Mouse (Mus musculus) CH12.LX (cell line): ENCODE measurements around the gene Ttc3. TPM values are rescaled to one million over a fixed set of nuclear protein-coding genes. Genes with fewer than 3 reads are reported as not detected.
A peak's percentile ranks its signal among the peaks of the same experiment; 100 is the strongest.

Experiments
- DNase-seq: peaks from one replicate; pipeline ENCODE4 v3.0.0-alpha.2; 2013; ENCODE audit errors: extremely low read depth
- H3K27ac ChIP-seq: 2 replicates; pipeline ENCODE4 v1.5.1; 2012; ENCODE audit warnings: low read depth, mild to moderate bottlenecking, control low read depth, moderate library complexity; ENCODE audit not compliant: insufficient read depth
- H3K27me3 ChIP-seq: replicated peaks from 2 replicates; pipeline ENCODE3; 2012; ENCODE audit warnings: inconsistent platforms
- H3K36me3 ChIP-seq, 2 experiments: replicated peaks in 1 of 2; 2 replicates each; pipeline versions ENCODE3 to v1.6.1; 2012; ENCODE audit warnings: inconsistent platforms in 1 of 2, low read length in 1 of 2, mild to moderate bottlenecking in 1 of 2, mixed read lengths in 1 of 2, moderate library complexity in 1 of 2; ENCODE audit not compliant: control insufficient read depth in 1 of 2, insufficient read depth in 1 of 2
- H3K4me1 ChIP-seq, 2 experiments: 2 replicates each; pipeline ENCODE4 v1.6.1; 2012; ENCODE audit warnings: inconsistent platforms in 1 of 2, moderate library complexity in 1 of 2; ENCODE audit not compliant: insufficient read depth in 2 of 2, control insufficient read depth in 1 of 2
- H3K4me2 ChIP-seq: 2 replicates; pipeline ENCODE4 v1.6.1; 2012; ENCODE audit warnings: low read depth, mild to moderate bottlenecking, control low read depth; ENCODE audit not compliant: poor library complexity, insufficient read depth, severe bottlenecking
- H3K4me3 ChIP-seq, 3 experiments: fragments of 150-350 bp in 1 of 3; sonication (generic) in 1 of 3; replicated peaks in 1 of 3; 2 replicates each; pipeline versions ENCODE3 to v1.5.1; 2011 to 2012; ENCODE audit warnings: low read depth in 2 of 3, low read length in 2 of 3, mild to moderate bottlenecking in 2 of 3, moderate library complexity in 2 of 3, control low read depth in 1 of 3, improper control_type of control experiment in 1 of 3, inconsistent platforms in 1 of 3, mixed read lengths in 1 of 3; ENCODE audit not compliant: poor library complexity in 1 of 3
- H3K79me2 ChIP-seq: replicated peaks from 2 replicates; pipeline ENCODE4 v1.6.1; 2012; ENCODE audit warnings: mild to moderate bottlenecking, moderate library complexity; ENCODE audit not compliant: control insufficient read depth, poor library complexity, insufficient read depth, severe bottlenecking; ENCODE audit errors: extremely low read depth
- H3K9ac ChIP-seq: 2 replicates; pipeline ENCODE4 v1.6.1; 2012; ENCODE audit warnings: low read depth, mild to moderate bottlenecking, control low read depth, moderate library complexity; ENCODE audit not compliant: insufficient read depth
- H3K9me3 ChIP-seq: replicated peaks from 2 replicates; pipeline ENCODE3; 2012; ENCODE audit warnings: low read length, inconsistent platforms, mixed read lengths
- BHLHE40 ChIP-seq: IDR thresholded peaks from 2 replicates; pipeline ENCODE4 v1.6.1; 2011; ENCODE audit warnings: mild to moderate bottlenecking, low read depth, low read length, improper control_type of control experiment
- CTCF ChIP-seq, 2 experiments: IDR thresholded peaks in 1 of 2; conservative IDR thresholded peaks in 1 of 2; 2 replicates each; pipeline ENCODE4 v1.5.1; 2011 to 2012; ENCODE audit warnings: low read depth in 2 of 2, low read length in 2 of 2, improper control_type of control experiment in 1 of 2, inconsistent platforms in 1 of 2, mild to moderate bottlenecking in 1 of 2, moderate library complexity in 1 of 2
- ELF1 ChIP-seq: IDR thresholded peaks from 2 replicates; pipeline ENCODE4 v1.6.1; 2014; ENCODE audit warnings: low read depth, mild to moderate bottlenecking, inconsistent platforms, low read length, improper control_type of control experiment
- EP300 ChIP-seq: IDR thresholded peaks from 2 replicates; pipeline ENCODE4 v1.6.1; 2011; ENCODE audit warnings: low read length, improper control_type of control experiment
- ETS1 ChIP-seq: conservative IDR thresholded peaks from 2 replicates; pipeline ENCODE4 v1.6.1; 2012; ENCODE audit warnings: low read depth, mild to moderate bottlenecking, inconsistent platforms, low read length, improper control_type of control experiment, moderate library complexity
- GABPA ChIP-seq: IDR thresholded peaks from 2 replicates; pipeline ENCODE4 v1.6.1; 2012; ENCODE audit warnings: low read depth, low read length, improper control_type of control experiment, inconsistent platforms; ENCODE audit not compliant: insufficient replicate concordance
- IRF4 ChIP-seq: IDR thresholded peaks from 2 replicates; pipeline ENCODE4 v1.6.1; 2014; ENCODE audit warnings: low read depth, mild to moderate bottlenecking, inconsistent platforms, low read length, improper control_type of control experiment
- JUN ChIP-seq: IDR thresholded peaks from 2 replicates; pipeline ENCODE4 v1.6.1; 2011; ENCODE audit warnings: low read depth, mild to moderate bottlenecking, low read length, improper control_type of control experiment, moderate library complexity; ENCODE audit not compliant: insufficient read depth
- KAT2A ChIP-seq: IDR thresholded peaks from 2 replicates; pipeline ENCODE4 v1.6.1; 2012; ENCODE audit warnings: low read length, improper control_type of control experiment, inconsistent platforms; ENCODE audit not compliant: insufficient replicate concordance
- MAFK ChIP-seq: IDR thresholded peaks from 2 replicates; pipeline ENCODE4 v1.6.1; 2011; ENCODE audit warnings: low read length, improper control_type of control experiment; ENCODE audit not compliant: insufficient replicate concordance
- MAX ChIP-seq: IDR thresholded peaks from 2 replicates; pipeline ENCODE4 v1.6.1; 2011; ENCODE audit warnings: low read length, improper control_type of control experiment
- MAZ ChIP-seq: IDR thresholded peaks from 2 replicates; pipeline ENCODE4 v1.6.1; 2012; ENCODE audit warnings: low read depth, mild to moderate bottlenecking, inconsistent platforms, low read length, improper control_type of control experiment, moderate library complexity
- MYC ChIP-seq: IDR thresholded peaks from 2 replicates; pipeline ENCODE4 v1.6.1; 2011; ENCODE audit warnings: low read depth, mild to moderate bottlenecking, improper control_type of control experiment, low read length
- NELFE ChIP-seq: IDR thresholded peaks from 2 replicates; pipeline ENCODE4 v1.6.1; 2011; ENCODE audit warnings: low read depth, low read length, improper control_type of control experiment
- NRF1 ChIP-seq: IDR thresholded peaks from 2 replicates; pipeline ENCODE4 v1.6.1; 2014; ENCODE audit warnings: low read depth, mild to moderate bottlenecking, inconsistent platforms, low read length, improper control_type of control experiment, moderate library complexity
- PAX5 ChIP-seq: IDR thresholded peaks from 2 replicates; pipeline ENCODE4 v1.6.1; 2012; ENCODE audit warnings: low read length, inconsistent platforms, mixed read lengths
- POLR2A ChIP-seq: IDR thresholded peaks from 2 replicates; pipeline ENCODE4 v1.6.1; 2011; ENCODE audit warnings: low read depth, mild to moderate bottlenecking, improper control_type of control experiment, low read length
- POLR2AphosphoS2 ChIP-seq: IDR thresholded peaks from 2 replicates; pipeline ENCODE4 v1.6.1; 2011; ENCODE audit warnings: low read depth, low read length, improper control_type of control experiment
- RAD21 ChIP-seq: IDR thresholded peaks from 2 replicates; pipeline ENCODE4 v1.6.1; 2011; ENCODE audit warnings: low read depth, mild to moderate bottlenecking, low read length, improper control_type of control experiment, moderate library complexity
- SIN3A ChIP-seq: IDR thresholded peaks from 2 replicates; pipeline ENCODE4 v1.6.1; 2012; ENCODE audit warnings: low read length, improper control_type of control experiment, inconsistent platforms
- SMC3 ChIP-seq: IDR thresholded peaks from 2 replicates; pipeline ENCODE4 v1.6.1; 2011; ENCODE audit warnings: low read depth, low read length, improper control_type of control experiment
- TBP ChIP-seq: conservative IDR thresholded peaks from 2 replicates; pipeline ENCODE4 v1.6.1; 2011; ENCODE audit warnings: low read depth, low read length, improper control_type of control experiment
- TCF12 ChIP-seq: IDR thresholded peaks from 2 replicates; pipeline ENCODE4 v1.6.1; 2014; ENCODE audit warnings: low read depth, mild to moderate bottlenecking, inconsistent platforms, low read length, improper control_type of control experiment
- ZC3H11A ChIP-seq: IDR thresholded peaks from 2 replicates; pipeline ENCODE4 v1.6.1; 2012; ENCODE audit warnings: low read depth, mild to moderate bottlenecking, inconsistent platforms, low read length, improper control_type of control experiment
- ZKSCAN1 ChIP-seq: IDR thresholded peaks from 2 replicates; pipeline ENCODE4 v1.6.1; 2012; ENCODE audit warnings: low read depth, inconsistent platforms, low read length, improper control_type of control experiment, borderline replicate concordance
- dilution Hi-C: fragments of 300-500 bp; cut with MboI; formaldehyde crosslinking; loops from 2 replicates; pipeline ENCODE4 v1.14.3; 2020; ENCODE audit warnings: low sequenced_read_pairs; ENCODE audit not compliant: extremely low pct_unique_long_range_greater_than_20kb, extremely low pct_ligation_motif_present
- in situ Hi-C: fragments of 300-500 bp; cut with MboI; formaldehyde crosslinking; loops from 3 replicates; pipeline ENCODE4 v1.14.3; 2019; ENCODE audit warnings: low sequenced_read_pairs, low pct_ligation_motif_present, low pct_unique_long_range_greater_than_20kb, mixed read lengths
- polyA plus RNA-seq: library from polyadenylated mRNA; unstranded; fragments of >175 nt; gene quantifications from 2 replicates; pipeline ENCODE4 v1.2.1, GENCODE M21; 2012; ENCODE audit warnings: low read depth; ENCODE audit not compliant: insufficient read length
- total RNA-seq, 2 experiments: library from RNA; depleted of rRNA; stranded (reverse); fragments of 300-350 nt in 1 of 2; fragments of >200 nt in 1 of 2; gene quantifications; 2 replicates each; pipeline ENCODE4 v1.2.3; 2012 to 2014

The Ttc3 gene
- total and polyA plus RNA-seq, 3 experiments: 59.0 to 74.5 (median 73.4) TPM

DNA sequence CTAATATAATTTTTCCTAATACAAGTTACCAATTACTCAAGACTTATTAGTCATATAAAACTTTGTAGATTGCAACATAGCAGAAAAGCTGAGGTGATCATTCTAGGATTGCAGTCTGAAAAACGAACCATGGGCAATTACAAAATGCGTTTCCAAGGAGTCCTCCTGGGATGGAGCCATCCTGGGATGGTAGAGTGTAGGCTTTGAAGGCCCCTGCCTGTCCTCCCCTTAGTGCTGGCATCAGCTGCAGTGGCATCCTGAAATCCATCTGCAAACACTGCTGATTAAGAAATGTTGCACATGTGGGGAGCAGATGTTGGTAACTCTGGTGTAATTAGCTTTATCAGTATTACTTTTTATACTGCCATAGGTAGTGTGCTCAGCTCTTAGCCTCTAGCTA lies 70.9 kb downstream of the Ttc3 start:
- TF ChIP-seq MAZ (no peak), TBP (no peak), NELFE (no peak), ZC3H11A (no peak), NRF1 (no peak), POLR2AphosphoS2 (no peak), JUN (no peak), PAX5 (no peak)
- TF ChIP-seq, all 38 proteins: peak for 0
- in situ Hi-C loops: no loop called here
- Histone ChIP-seq H3K4me3 (no peak overlapping the region), H3K4me1 (no peaks in the 10 kb centered on the region), H3K9me3 (no peaks in the 10 kb centered on the region), H3K27me3 (no peaks in the 10 kb centered on the region), H3K79me2 (no peaks in the 10 kb centered on the region), H3K9ac (no peak overlapping the region), H3K4me2 (no peak overlapping the region), H3K27ac (no peak overlapping the region), H3K36me3 (peaks cover 55 to 82% of the 10 kb centered on the region in 2 experiments)
- dilution Hi-C loops: no loop called here
- no peak for DNase-seq

- H3K27ac ChIP-seq: no peak overlapping the region
- dilution Hi-C loops: no loop called here
- in situ Hi-C loops: no loop called here
- H3K9me3 ChIP-seq: no peaks in the 10 kb centered on the region
- DNase-seq: peak; percentile 42
- peaks cover 56 to 87% of the 10 kb centered on the region in 2 experiments for H3K36me3 ChIP-seq
- H3K4me3 ChIP-seq: no peak overlapping the region
- no peaks in the 10 kb centered on the region for H3K4me1 ChIP-seq
- TF ChIP-seq POLR2AphosphoS2: no peak
- TF ChIP-seq CTCF (conservative IDR thresholded peaks at IDR 0.05 in 1 of 2, IDR thresholded peaks at IDR 0.05 in 1 of 2; ENCODE audit: low read depth in 2 of 2, low read length in 2 of 2): peak in 1 of 2 experiments; percentile 63; a peak in 2 of 4 replicates
- TF ChIP-seq BHLHE40: no peak
- TF ChIP-seq KAT2A: no peak
- no peak for TF ChIP-seq EP300
- TF ChIP-seq ELF1: no peak
- TF ChIP-seq MAFK: no peak
- no peak for TF ChIP-seq NRF1
- no peak for TF ChIP-seq NELFE
- no peak for TF ChIP-seq PAX5
- TF ChIP-seq GABPA: no peak
- peak; percentile 67 for TF ChIP-seq RAD21
- no peak for TF ChIP-seq SIN3A
- no peak for TF ChIP-seq MAX
- TF ChIP-seq MYC: no peak
- no peak for TF ChIP-seq ZKSCAN1
- no peak for TF ChIP-seq IRF4
- no peak for TF ChIP-seq ZC3H11A
- peak; percentile 37 for TF ChIP-seq SMC3
- TF ChIP-seq TCF12: no peak
- TF ChIP-seq POLR2A: no peak
- no peak for TF ChIP-seq ETS1
- no peak overlapping the region for H3K9ac ChIP-seq
- no peaks in the 10 kb centered on the region for H3K27me3 ChIP-seq
- H3K4me2 ChIP-seq: no peak overlapping the region
- H3K79me2 ChIP-seq: no peaks in the 10 kb centered on the region
Observed at GRCm38 (mm10) chr16:94449151-94449550, 78.7 kb downstream of the Ttc3 start.
